Mouse (Mus musculus) liver, postnatal 0 days (tissue): ENCODE measurements around the gene Bfsp2. TPM values are rescaled to one million over a fixed set of nuclear protein-coding genes. Genes with fewer than 3 reads are reported as not detected.

Experiments used
- ATAC-seq: fragments of 200-750 bp; cut with Nextera tagmentation; 2 replicates; pipeline ENCODE4 v1.8.0; 2017; ENCODE audit warnings: mild to moderate bottlenecking, moderate library complexity
- DNase-seq: peaks from one replicate; pipeline ENCODE4 v3.0.0-alpha.2; 2016
- H3K27ac ChIP-seq: fragments of 300-500 bp; sonication (generic); 2 replicates; pipeline ENCODE4 v1.5.1; 2014; ENCODE audit warnings: antibody characterized with exemption, moderate library complexity, mild to moderate bottlenecking, low read depth
- H3K27me3 ChIP-seq: fragments of 300-500 bp; sonication (generic); 2 replicates; pipeline ENCODE4 v1.6.1; 2014; ENCODE audit warnings: low read length, control low read depth, mixed read lengths; ENCODE audit not compliant: insufficient read depth
- H3K36me3 ChIP-seq: fragments of 300-500 bp; sonication (generic); replicated peaks from 2 replicates; pipeline ENCODE4 v1.6.1; 2014; ENCODE audit warnings: mild to moderate bottlenecking, control low read depth, low read length, moderate library complexity, mixed read lengths; ENCODE audit not compliant: insufficient read depth
- H3K4me1 ChIP-seq: fragments of 300-500 bp; sonication (generic); 2 replicates; pipeline ENCODE4 v1.6.1; 2014; ENCODE audit warnings: antibody characterized with exemption, mild to moderate bottlenecking, control low read depth; ENCODE audit not compliant: insufficient read depth
- H3K4me2 ChIP-seq: fragments of 300-500 bp; sonication (generic); 2 replicates; pipeline ENCODE4 v1.6.1; 2014; ENCODE audit warnings: low read depth, mild to moderate bottlenecking, low read length, moderate library complexity, mixed read lengths
- H3K4me3 ChIP-seq: fragments of 300-500 bp; sonication (generic); 2 replicates; pipeline ENCODE4 v1.5.1; 2014; ENCODE audit warnings: low read depth, low read length
- H3K9ac ChIP-seq: fragments of 300-500 bp; sonication (generic); replicated peaks from 2 replicates; pipeline ENCODE4 v1.6.1; 2014; ENCODE audit warnings: mild to moderate bottlenecking, moderate library complexity
- H3K9me3 ChIP-seq: fragments of 300-500 bp; sonication (generic); 2 replicates; pipeline ENCODE4 v1.6.1; 2016; ENCODE audit warnings: mild to moderate bottlenecking, control low read depth, low read length, mixed read lengths
- CTCF ChIP-seq: sonication (generic); IDR thresholded peaks from 2 replicates; pipeline ENCODE4 v1.5.1; 2016; ENCODE audit warnings: antibody characterized with exemption, low read depth
- EP300 ChIP-seq: IDR thresholded peaks from 2 replicates; pipeline ENCODE4 v1.6.1; 2016; ENCODE audit warnings: antibody characterized with exemption, low read depth, mild to moderate bottlenecking
- WGBS: fragments of 180-500 bp; shearing (Covaris S2); extraction: QIAGEN DNeasy Blood & Tissue Kit; methylation state at CpG from one replicate; pipeline ENCODE4 v1.1.7; 2014; ENCODE audit not compliant: insufficient replicate concordance; 5-methylcytosine and 5-hydroxymethylcytosine counted together
- polyA plus RNA-seq: library from polyadenylated mRNA; unstranded; fragments of >200 nt; fragmentation: Nextera tagmentation; extraction: Ambion mirVana; gene quantifications from 2 replicates; pipeline ENCODE4 v1.2.1, GENCODE M21; 2015

Gene Bfsp2
- polyA plus RNA-seq, 1 experiment from 2014 or later = 5.5 TPM

GRCm38 (mm10) chr9:103465293-103465692, 14.9 kb downstream of the Bfsp2 start:
- Histone ChIP-seq H3K36me3 (no peaks in the 10 kb centered on the region), H3K4me1 (peaks cover 3% of the 10 kb centered on the region; the same call in 1 of the 2 replicates), H3K27me3 (no peaks in the 10 kb centered on the region), H3K4me3 (no peak overlapping the region), H3K4me2 (no peak overlapping the region), H3K9me3 (no peaks in the 10 kb centered on the region), H3K27ac (no peak overlapping the region), H3K9ac (no peak overlapping the region)
- ATAC-seq (no peak), DNase-seq (no peak)
- TF ChIP-seq EP300 = no peak
- no peak for TF ChIP-seq CTCF
- 57% methylated on average over 1 of the region's 1 CpGs for WGBS

- Histone ChIP-seq H3K27me3 (no peaks in the 10 kb centered on the region), H3K36me3 (no peaks in the 10 kb centered on the region), H3K4me2 (no peak overlapping the region), H3K4me1 (no peaks in the 10 kb centered on the region), H3K9me3 (no peaks in the 10 kb centered on the region), H3K27ac (no peak overlapping the region), H3K4me3 (no peak overlapping the region), H3K9ac (no peak overlapping the region)
- no peak for TF ChIP-seq CTCF
- TF ChIP-seq EP300 = no peak
- DNase-seq (no peak), ATAC-seq (no peak)
- WGBS = 71% methylated on average over 6 of the region's 6 CpGs
Observed at GRCm38 (mm10) chr9:103463833-103464232, 16.4 kb downstream of the Bfsp2 start.

- Histone ChIP-seq H3K9me3 (no peaks in the 10 kb centered on the region), H3K4me2 (no peak overlapping the region), H3K27me3 (no peaks in the 10 kb centered on the region), H3K36me3 (no peaks in the 10 kb centered on the region), H3K9ac (no peak overlapping the region), H3K4me3 (no peak overlapping the region), H3K4me1 (no peaks in the 10 kb centered on the region), H3K27ac (no peak overlapping the region)
- WGBS = 26% methylated on average over 2 of the region's 2 CpGs
- no peak for DNase-seq
- TF ChIP-seq EP300 (no peak), CTCF (no peak)
- no peak for ATAC-seq
Observed at GRCm38 (mm10) chr9:103459839-103460238, 20.4 kb downstream of the Bfsp2 start.

GRCm38 (mm10) chr9:103459307-103459706, 20.9 kb downstream of the Bfsp2 start:
- Histone ChIP-seq H3K4me2 (no peak overlapping the region), H3K27ac (no peak overlapping the region), H3K36me3 (no peaks in the 10 kb centered on the region), H3K27me3 (no peaks in the 10 kb centered on the region), H3K9me3 (no peaks in the 10 kb centered on the region), H3K4me1 (no peaks in the 10 kb centered on the region), H3K4me3 (no peak overlapping the region), H3K9ac (no peak overlapping the region)
- 62% methylated on average over 1 of the region's 1 CpGs for WGBS
- DNase-seq (no peak), ATAC-seq (no peak)
- TF ChIP-seq CTCF (no peak), EP300 (no peak)

- Histone ChIP-seq H3K4me3 (no peak overlapping the region), H3K9me3 (no peaks in the 10 kb centered on the region), H3K27ac (peak overlapping the region; percentile 45; the same call in 1 of the 2 replicates), H3K36me3 (no peaks in the 10 kb centered on the region), H3K9ac (no peak overlapping the region), H3K4me1 (no peaks in the 10 kb centered on the region), H3K4me2 (peak overlapping the region; percentile 20; the same call in 1 of the 2 replicates), H3K27me3 (no peaks in the 10 kb centered on the region)
- ATAC-seq = no peak
- no peak for TF ChIP-seq EP300
- no peak for TF ChIP-seq CTCF
- 28% methylated on average over 6 of the region's 6 CpGs for WGBS
- no peak for DNase-seq
Observed at GRCm38 (mm10) chr9:103449651-103450050, 30.6 kb downstream of the Bfsp2 start.

- H3K27me3 ChIP-seq = no peaks in the 10 kb centered on the region
- peak; percentile 40 for DNase-seq
- WGBS = 39% methylated on average over 7 of the region's 7 CpGs
Observed at GRCm38 (mm10) chr9:103449092-103449491, 31.1 kb downstream of the Bfsp2 start.

GRCm38 (mm10) chr9:103444656-103445055, 35.6 kb downstream of the Bfsp2 start:
- no peak for DNase-seq
- Histone ChIP-seq H3K36me3 (no peaks in the 10 kb centered on the region), H3K9me3 (no peaks in the 10 kb centered on the region), H3K27ac (no peak overlapping the region), H3K4me2 (no peak overlapping the region), H3K4me1 (no peaks in the 10 kb centered on the region), H3K9ac (no peak overlapping the region), H3K27me3 (no peaks in the 10 kb centered on the region), H3K4me3 (no peak overlapping the region)
- no peak for TF ChIP-seq EP300
- TF ChIP-seq CTCF = 0 out of 2 replicates have a peak, but pooled peaks have one; percentile 13
- WGBS = 83% methylated on average over 5 of the region's 5 CpGs
- no peak for ATAC-seq

More at GRCm38 (mm10) chr9:103449092-103449491, 31.1 kb downstream of the Bfsp2 start:
- H3K9me3 ChIP-seq = no peaks in the 10 kb centered on the region
- no peak overlapping the region for H3K4me2 ChIP-seq
- H3K27ac ChIP-seq = no peak overlapping the region
- H3K4me1 ChIP-seq = no peaks in the 10 kb centered on the region
- no peak overlapping the region for H3K4me3 ChIP-seq
- H3K36me3 ChIP-seq = no peaks in the 10 kb centered on the region
- TF ChIP-seq CTCF = no peak
- no peak for TF ChIP-seq EP300
- peak; percentile 71 for ATAC-seq
- H3K9ac ChIP-seq = no peak overlapping the region
